Mouse (Mus musculus) fibroblast of lung, adult 2 months (primary cell): ENCODE data around the gene Lap3.
A peak's percentile ranks its signal among the peaks of the same experiment; 100 is the strongest.

Experiments
- DNase-seq: peaks from one replicate; pipeline ENCODE4 v3.0.0-alpha.2; 2011; ENCODE audit warnings: low read depth

Lap3 gene

GRCm38 (mm10) chr5:45493191-45494092 is at the start of gene Lap3:
Gene Lap3 (plus strand): TSS chr5:45493374.
- peak; percentile 90 for DNase-seq

GRCm38 (mm10) chr5:45444130-45444832 is 48.9 kb upstream of the Lap3 start:
- DNase-seq = no peak

- no peak for DNase-seq
Measured at GRCm38 (mm10) chr5:45448676-45449075, 44.5 kb upstream of the Lap3 start.

- DNase-seq = no peak
Measured at GRCm38 (mm10) chr5:45449206-45449605, 44.0 kb upstream of the Lap3 start.

GRCm38 (mm10) chr5:45449831-45450716 is 43.1 kb upstream of the Lap3 start, which contains the start of gene Qdpr:
Gene Qdpr (minus strand): TSS chr5:45450236.
- peak; percentile 100 for DNase-seq

GRCm38 (mm10) chr5:45453451-45453850 is 39.7 kb upstream of the Lap3 start, which contains the start of gene Clrn2:
Gene Clrn2 (plus strand): TSS chr5:45453751.
- DNase-seq = no peak

GRCm38 (mm10) chr5:45454456-45454855 is 38.7 kb upstream of the Lap3 start:
- DNase-seq = no peak

- no peak for DNase-seq
Measured at GRCm38 (mm10) chr5:45472880-45473450, 20.2 kb upstream of the Lap3 start.

- DNase-seq = no peak
Measured at GRCm38 (mm10) chr5:45473521-45473920, 19.7 kb upstream of the Lap3 start.

GRCm38 (mm10) chr5:45474215-45474614 is 19.0 kb upstream of the Lap3 start:
- DNase-seq = peak; percentile 57

GRCm38 (mm10) chr5:45474758-45475157 is 18.4 kb upstream of the Lap3 start:
- DNase-seq = no peak

- no peak for DNase-seq
Measured at GRCm38 (mm10) chr5:45475771-45476170, 17.4 kb upstream of the Lap3 start.

GRCm38 (mm10) chr5:45476288-45476687 is 16.9 kb upstream of the Lap3 start:
- no peak for DNase-seq

- DNase-seq = no peak
Measured at GRCm38 (mm10) chr5:45477601-45478000, 15.6 kb upstream of the Lap3 start.

- DNase-seq = no peak
Measured at GRCm38 (mm10) chr5:45480066-45480465, 13.1 kb upstream of the Lap3 start.

GRCm38 (mm10) chr5:45481125-45481524 is 12.0 kb upstream of the Lap3 start:
- DNase-seq = no peak

GRCm38 (mm10) chr5:45482607-45483006 is 10.6 kb upstream of the Lap3 start:
- no peak for DNase-seq

GRCm38 (mm10) chr5:45483654-45484053 is 9.5 kb upstream of the Lap3 start:
- no peak for DNase-seq

GRCm38 (mm10) chr5:45491776-45492175 is 1.4 kb upstream of the Lap3 start:
- no peak for DNase-seq

GRCm38 (mm10) chr5:45494093-45494755 is 1.1 kb downstream of the Lap3 start:
- no peak for DNase-seq

- DNase-seq = no peak
Measured at GRCm38 (mm10) chr5:45495429-45495975, 2.3 kb downstream of the Lap3 start.
